Mouse (Mus musculus): ENCODE measurements around the gene Ptchd4.

GRCm38 (mm10) chr17:42480173-42480991, 164.6 kb downstream of the Ptchd4 start:
- TF ChIP-seq CTCF (IDR thresholded peaks at IDR 0.05; ENCODE audit: low read depth, low read length): no peak
- TF ChIP-seq POLR2A (IDR thresholded peaks at IDR 0.05; ENCODE audit: extremely low read depth, insufficient read depth, low read length): no peak
